In the genomic region with DNA sequence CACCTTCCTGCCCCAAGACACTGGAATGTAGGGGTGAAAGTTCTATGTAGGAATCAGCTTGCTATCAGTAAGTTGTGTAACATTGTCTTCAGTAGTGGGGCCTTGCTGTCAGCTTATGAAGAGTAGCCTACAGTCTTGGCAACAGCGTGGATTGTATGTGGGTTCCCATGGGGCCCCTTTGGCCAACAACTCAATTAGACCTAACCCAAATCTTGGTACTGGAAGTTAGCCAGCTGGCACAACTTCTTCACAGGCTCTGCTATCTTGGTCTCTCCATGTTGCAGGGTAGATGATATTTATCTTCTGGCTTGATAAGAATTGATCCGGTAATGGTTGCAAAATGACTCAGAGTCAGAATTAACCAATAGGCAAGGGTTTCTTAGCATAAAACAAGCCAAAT, we compare ENCODE assay signal across 21 mouse cellular contexts.
DNase-seq lines count a peak whose midpoint lies in the region; ATAC-seq and TF ChIP-seq lines count a peak whose summit lies in the region.
"Had no signal": no experiment of that assay in that cellular context is flagged by ENCODE, and none has a peak within 500 bp of the region (broad histone marks: within the 10 kb centered on the region; RNA-seq: fewer than 3 reads in every experiment).

No protein-coding gene starts in this region.

- peak; percentile 45 to 61 for DNase-seq in cerebellum, postnatal 14 days
- no peak for DNase-seq in cerebellum, adult 18-20 months
- DNase-seq in midbrain, postnatal 0 days (ENCODE audit: low spot score) = peak; percentile 62
- no peak for DNase-seq in midbrain, embryonic 11.5 days (ENCODE audit: low spot score, missing footprints)
- no peak for DNase-seq in frontal cortex, adult 2 months (ENCODE audit: extremely low spot score in 1 of 2, low spot score in 1 of 2)
- DNase-seq: adrenal gland, postnatal 14 days; cerebellum, adult 11-12 months; cerebellum, adult 9-11 months; gastrocnemius, adult 2 months; gastrocnemius, postnatal 14 days; heart, adult 11 months had no signal

- no peak for TF ChIP-seq CTCF in midbrain, postnatal 0 days (IDR thresholded peaks at IDR 0.05)

- H3K27me3 ChIP-seq in midbrain, postnatal 0 days (ENCODE audit: insufficient read depth, low read length) = no peaks in the 10 kb centered on the region
- no peaks in the 10 kb centered on the region for H3K27me3 ChIP-seq in midbrain, embryonic 11.5 days (ENCODE audit: control insufficient read depth, insufficient read depth, low read length)
- no peaks in the 10 kb centered on the region for H3K27me3 ChIP-seq in myocyte (ENCODE audit: control insufficient read depth, insufficient read depth, insufficient read length)
- H3K27me3 ChIP-seq: forebrain, embryonic 13.5 days; hindbrain, embryonic 12.5 days; Patski had no signal

- no peaks in the 10 kb centered on the region for H3K9me3 ChIP-seq in midbrain, postnatal 0 days (ENCODE audit: low read length)
- H3K9me3 ChIP-seq in midbrain, embryonic 11.5 days (ENCODE audit: control insufficient read depth, low read length) = no peaks in the 10 kb centered on the region
- H3K9me3 ChIP-seq: forebrain, embryonic 10.5 days; forebrain, embryonic 13.5 days; hindbrain, embryonic 12.5 days had no signal

- no peak for ATAC-seq in midbrain, postnatal 0 days (ENCODE audit: low FRiP score)
- no peak for ATAC-seq in midbrain, embryonic 11.5 days (ENCODE audit: low FRiP score)
- ATAC-seq: forebrain, embryonic 13.5 days; forebrain, embryonic 16.5 days; hindbrain, embryonic 16.5 days; inflammation-experienced regulatory T-cells, adult 6 months; intestine, embryonic 16.5 days; Patski had no signal

- no peak overlapping the region for H3K27ac ChIP-seq in midbrain, postnatal 0 days (ENCODE audit: low read depth, low read length)
- H3K27ac ChIP-seq in midbrain, embryonic 11.5 days (ENCODE audit: low read depth, low read length) = no peak overlapping the region
- H3K27ac ChIP-seq: forebrain, embryonic 10.5 days; forebrain, embryonic 13.5 days; gastrocnemius, adult 2 months; hindbrain, embryonic 12.5 days had no signal

- WGBS in midbrain, postnatal 0 days = 80% methylated on average over 2 of the region's 2 CpGs
- 90% methylated on average over 2 of the region's 2 CpGs for whole genome bisulfite sequencing in midbrain, embryonic 11.5 days

- H3K36me3 ChIP-seq in midbrain, postnatal 0 days (ENCODE audit: insufficient read depth, low read length) = no peaks in the 10 kb centered on the region
- no peaks in the 10 kb centered on the region for H3K36me3 ChIP-seq in midbrain, embryonic 11.5 days (ENCODE audit: control insufficient read depth, insufficient read depth, low read length)
- no peaks in the 10 kb centered on the region for H3K36me3 ChIP-seq in myocyte (ENCODE audit: control insufficient read depth, insufficient read depth)
- H3K36me3 ChIP-seq: forebrain, embryonic 10.5 days; hindbrain, embryonic 12.5 days had no signal

- no peak overlapping the region for H3K4me3 ChIP-seq in midbrain, postnatal 0 days (ENCODE audit: low read depth, low read length)
- no peak overlapping the region for H3K4me3 ChIP-seq in midbrain, embryonic 11.5 days (ENCODE audit: low read depth, low read length)
- H3K4me3 ChIP-seq in myocyte = no peak overlapping the region
- H3K4me3 ChIP-seq: forebrain, embryonic 10.5 days; forebrain, embryonic 13.5 days; gastrocnemius, adult 2 months; hindbrain, embryonic 12.5 days had no signal

- no peaks in the 10 kb centered on the region for H3K79me2 ChIP-seq in myocyte (ENCODE audit: control insufficient read depth, insufficient read depth)

- H3K4me2 ChIP-seq in midbrain, postnatal 0 days (ENCODE audit: low read depth, low read length, poor library complexity, severe bottlenecking) = no peak overlapping the region
- no peak overlapping the region for H3K4me2 ChIP-seq in midbrain, embryonic 11.5 days
- H3K4me2 ChIP-seq in myocyte (ENCODE audit: low read depth) = peak overlapping the region; percentile 43
- H3K4me2 ChIP-seq: forebrain, embryonic 13.5 days; heart, embryonic 11.5 days; hindbrain, embryonic 12.5 days had no signal

- H3K9ac ChIP-seq in midbrain, postnatal 0 days (replicated peaks; ENCODE audit: low read length, poor library complexity, severe bottlenecking) = no peak overlapping the region
- no peak overlapping the region for H3K9ac ChIP-seq in midbrain, embryonic 11.5 days (ENCODE audit: low read length)
- H3K9ac ChIP-seq: forebrain, embryonic 13.5 days; hindbrain, embryonic 12.5 days had no signal

- H3K4me1 ChIP-seq in midbrain, postnatal 0 days (ENCODE audit: insufficient read depth, low read length) = 0 out of 2 replicates have a peak, but pooled peaks cover 4% of the 10 kb centered on the region
- H3K4me1 ChIP-seq in midbrain, embryonic 11.5 days (ENCODE audit: control insufficient read depth, insufficient read depth, low read length) = no peaks in the 10 kb centered on the region

- H3ac ChIP-seq in myocyte (ENCODE audit: control insufficient read depth, insufficient read length) = no peak overlapping the region

- no peak for TF ChIP-seq POLR2A in myocyte (IDR thresholded peaks at IDR 0.05; ENCODE audit: insufficient read length, low read depth)

TF ChIP-seq in myocyte, 11 proteins besides CTCF, POLR2A, EP300 and RAD21:
- TF ChIP-seq REST (IDR thresholded peaks at IDR 0.05; ENCODE audit: insufficient read depth, insufficient read length) (no peak), TCF12 (IDR thresholded peaks at IDR 0.05; ENCODE audit: insufficient read depth, poor library complexity, severe bottlenecking) (no peak), TCF3 (IDR thresholded peaks at IDR 0.05; ENCODE audit: insufficient read length, low read depth) (no peak), USF1 (IDR thresholded peaks at IDR 0.05; ENCODE audit: low read depth) (no peak), CEBPB (IDR thresholded peaks at IDR 0.05; ENCODE audit: insufficient read depth, poor library complexity, severe bottlenecking) (no peak), MYOD1 (IDR thresholded peaks at IDR 0.05; ENCODE audit: control insufficient read depth in 1 of 3, insufficient read length in 2 of 3, low read depth in 2 of 3) (no peak), E2F4 (IDR thresholded peaks at IDR 0.05; ENCODE audit: insufficient read depth) (no peak), POLR2AphosphoS2 (IDR thresholded peaks at IDR 0.05; ENCODE audit: insufficient read length, low read depth) (no peak), SRF (IDR thresholded peaks at IDR 0.05; ENCODE audit: control insufficient read depth, insufficient read length, low read depth) (no peak), MAX (IDR thresholded peaks at IDR 0.05; ENCODE audit: low read depth) (no peak), MYOG (IDR thresholded peaks at IDR 0.05; ENCODE audit: control insufficient read depth in 1 of 3, insufficient read depth in 1 of 3, insufficient read length in 2 of 3, low read depth in 2 of 3) (no peak)

Comparison
In these comparisons a context has a peak if more than half of its experiments do, and no peak if none do; other contexts are left out.
1. DNase-seq: peak in cerebellum, postnatal 14 days (2 of 2) and midbrain, postnatal 0 days (single experiment); none in cerebellum, adult 18-20 months (0 of 2), midbrain, embryonic 11.5 days (single experiment) and frontal cortex, adult 2 months (0 of 2).